Mouse (Mus musculus) kidney, postnatal 0 days (tissue): ENCODE data around the gene Iqcf3. TPM values are rescaled to one million over a fixed set of nuclear protein-coding genes. Genes with fewer than 3 reads are reported as not detected.

ENCODE experiments used
- ATAC-seq: fragments of 200-750 bp; cut with Nextera tagmentation; replicated peaks from 2 replicates; pipeline ENCODE4 v1.8.0; 2017; ENCODE audit warnings: low read depth, moderate number of reproducible peaks, moderate TSS enrichment, moderate library complexity; ENCODE audit not compliant: low FRiP score
- DNase-seq: peaks from one replicate; pipeline ENCODE4 v3.0.0-alpha.2; 2016; ENCODE audit warnings: low spot score
- H3K27ac ChIP-seq: fragments of 300-500 bp; sonication (generic); 2 replicates; pipeline ENCODE4 v1.5.1; 2014; ENCODE audit warnings: mild to moderate bottlenecking
- H3K27me3 ChIP-seq: fragments of 300-500 bp; sonication (generic); 2 replicates; pipeline ENCODE4 v1.6.1; 2014; ENCODE audit warnings: low read length, mixed read lengths; ENCODE audit not compliant: insufficient read depth
- H3K36me3 ChIP-seq: fragments of 300-500 bp; sonication (generic); 2 replicates; pipeline ENCODE4 v1.6.1; 2014; ENCODE audit warnings: low read length, mixed read lengths; ENCODE audit not compliant: insufficient read depth
- H3K4me1 ChIP-seq: fragments of 300-500 bp; sonication (generic); replicated peaks from 2 replicates; pipeline ENCODE4 v1.6.1; 2014; ENCODE audit warnings: antibody characterized with exemption, low read length, mixed read lengths; ENCODE audit not compliant: insufficient read depth
- H3K4me2 ChIP-seq: fragments of 300-500 bp; sonication (generic); 2 replicates; pipeline ENCODE4 v1.6.1; 2014; ENCODE audit warnings: mild to moderate bottlenecking, low read length, moderate library complexity, mixed read lengths
- H3K4me3 ChIP-seq: fragments of 300-500 bp; sonication (generic); replicated peaks from 2 replicates; pipeline ENCODE4 v1.5.1; 2014; ENCODE audit warnings: low read depth, low read length
- H3K9ac ChIP-seq: fragments of 300-500 bp; sonication (generic); 2 replicates; pipeline ENCODE4 v1.6.1; 2014; ENCODE audit warnings: low read depth, low read length
- H3K9me3 ChIP-seq: fragments of 300-500 bp; sonication (generic); replicated peaks from 2 replicates; pipeline ENCODE4 v1.6.1; 2016; ENCODE audit warnings: low read length, inconsistent platforms, mixed read lengths
- CTCF ChIP-seq: IDR thresholded peaks from 2 replicates; pipeline ENCODE4 v1.5.1; 2016; ENCODE audit warnings: antibody characterized with exemption, low read depth, mild to moderate bottlenecking, moderate library complexity
- WGBS: fragments of 180-500 bp; shearing (Covaris S2); extraction: QIAGEN DNeasy Blood & Tissue Kit; methylation state at CpG from one replicate; pipeline ENCODE4 v1.1.7; 2014; 5-methylcytosine and 5-hydroxymethylcytosine counted together
- polyA plus RNA-seq: library from polyadenylated mRNA; unstranded; fragments of >200 nt; fragmentation: Nextera tagmentation; extraction: Ambion mirVana; gene quantifications from 2 replicates; pipeline ENCODE4 v1.2.1, GENCODE M21; 2015

The Iqcf3 gene
- polyA plus RNA-seq, 1 experiment from 2014 or later: not detected

DNA sequence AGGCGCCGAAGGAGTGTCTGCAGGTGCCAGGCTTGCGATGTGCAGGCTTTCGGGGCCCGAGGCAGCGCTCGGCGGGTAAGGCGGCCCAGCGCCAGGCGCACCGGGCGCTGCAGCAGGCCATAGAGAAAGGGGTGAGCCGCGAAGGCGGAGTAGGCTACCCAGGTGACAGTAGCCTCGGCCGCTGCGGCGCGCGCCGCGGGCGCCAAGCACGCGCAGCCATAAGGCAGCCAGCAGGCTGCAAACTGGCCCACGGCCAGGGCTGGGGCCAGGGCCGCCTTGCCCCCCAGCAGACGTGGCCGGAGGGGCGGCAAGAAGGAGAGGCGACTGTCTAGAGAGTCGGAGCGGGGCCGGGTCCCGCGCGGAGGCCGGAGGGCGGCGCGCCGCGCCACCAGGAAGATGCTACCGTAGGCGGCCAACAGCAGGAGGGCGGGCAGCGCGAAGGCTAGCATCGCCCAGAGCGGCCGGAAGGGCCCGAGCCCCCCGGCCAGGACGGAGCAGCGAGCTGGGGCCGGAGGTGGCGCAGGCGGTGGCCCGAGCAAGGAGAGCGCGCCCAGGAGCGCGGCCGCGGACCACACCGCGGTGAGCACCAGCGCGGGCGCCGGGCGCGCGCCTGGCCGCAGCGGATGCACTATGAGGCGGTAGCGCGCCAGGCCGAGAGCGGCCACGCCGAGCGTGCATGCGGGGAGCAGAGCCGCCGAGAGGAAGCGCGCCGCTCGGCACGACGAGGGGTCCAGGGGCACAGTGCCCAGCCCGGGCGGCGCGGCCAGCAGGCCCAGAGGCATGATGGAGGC is 96.5 kb downstream of the Iqcf3 start:
- Histone ChIP-seq H3K27me3 (no peaks in the 10 kb centered on the region), H3K27ac (0 out of 2 replicates have a peak overlapping the region, but pooled peaks have one; percentile 6), H3K9ac (peak overlapping the region; percentile 65), H3K4me1 (peaks cover 12% of the 10 kb centered on the region; the same call in 1 of the 2 replicates), H3K4me3 (peak overlapping the region; percentile 52), H3K36me3 (peaks cover 13% of the 10 kb centered on the region), H3K9me3 (no peaks in the 10 kb centered on the region), H3K4me2 (peak overlapping the region; percentile 98)
- TF ChIP-seq CTCF: no peak
- peak; percentile 73 for DNase-seq
- 2% methylated on average over 97 of the region's 99 CpGs for WGBS
- ATAC-seq: peak; percentile 74

DNA sequence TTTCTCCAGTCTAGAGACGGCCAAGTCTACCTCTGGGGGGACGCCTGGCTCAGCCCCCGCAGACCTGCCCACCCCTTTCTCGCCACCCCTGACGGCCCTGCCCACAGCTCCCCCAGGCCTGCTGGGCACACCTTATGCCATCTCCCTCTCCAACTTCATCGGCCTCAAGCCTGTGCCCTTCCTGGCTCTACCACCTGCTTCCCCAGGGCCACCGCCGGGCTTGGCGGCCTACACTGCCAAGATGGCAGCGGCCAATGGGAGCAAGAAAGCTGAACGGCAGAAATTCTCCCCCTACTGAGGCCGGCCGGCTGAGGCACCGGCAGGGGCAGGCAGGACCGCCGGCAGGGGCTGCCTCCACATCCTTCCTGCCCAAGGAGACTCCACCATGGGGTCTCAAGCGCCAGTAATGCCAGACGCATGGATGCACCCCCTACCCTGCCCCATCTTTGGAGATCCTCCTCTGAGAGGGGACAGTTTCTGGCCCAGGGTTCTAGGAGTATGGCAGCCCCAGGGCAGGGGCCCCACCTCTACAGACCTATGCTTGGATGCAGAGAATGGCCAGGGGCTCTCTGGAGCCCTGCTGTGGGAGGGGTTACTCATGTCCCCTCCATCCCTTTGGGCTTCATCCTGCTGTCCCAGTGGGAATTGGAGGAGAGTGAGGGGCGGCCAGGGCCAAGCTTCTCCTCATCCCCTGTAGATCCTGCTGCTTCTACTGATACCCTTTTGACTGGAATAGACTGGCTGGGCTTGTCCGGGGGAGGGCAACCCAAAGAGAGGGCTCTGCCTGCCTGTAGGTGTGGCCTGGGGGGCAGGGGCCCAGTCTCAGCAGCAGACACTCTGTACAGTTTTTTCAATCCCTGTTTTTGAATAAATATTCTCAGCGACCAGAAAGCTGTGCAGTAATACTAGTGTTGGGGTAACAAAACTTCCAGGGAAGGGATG is 98.0 kb downstream of the Iqcf3 start:
- no peak overlapping the region for H3K4me2 ChIP-seq
- TF ChIP-seq CTCF: no peak
- H3K27ac ChIP-seq: no peak overlapping the region
- H3K9me3 ChIP-seq: no peaks in the 10 kb centered on the region
- peaks cover 13% of the 10 kb centered on the region for H3K36me3 ChIP-seq
- H3K4me3 ChIP-seq: no peak overlapping the region
- DNase-seq: no peak
- WGBS: 82% methylated on average over 21 of the region's 21 CpGs
- no peak for ATAC-seq
- no peaks in the 10 kb centered on the region for H3K27me3 ChIP-seq
- H3K9ac ChIP-seq: no peak overlapping the region
- peaks cover 13% of the 10 kb centered on the region; the same call in 1 of the 2 replicates for H3K4me1 ChIP-seq

DNA sequence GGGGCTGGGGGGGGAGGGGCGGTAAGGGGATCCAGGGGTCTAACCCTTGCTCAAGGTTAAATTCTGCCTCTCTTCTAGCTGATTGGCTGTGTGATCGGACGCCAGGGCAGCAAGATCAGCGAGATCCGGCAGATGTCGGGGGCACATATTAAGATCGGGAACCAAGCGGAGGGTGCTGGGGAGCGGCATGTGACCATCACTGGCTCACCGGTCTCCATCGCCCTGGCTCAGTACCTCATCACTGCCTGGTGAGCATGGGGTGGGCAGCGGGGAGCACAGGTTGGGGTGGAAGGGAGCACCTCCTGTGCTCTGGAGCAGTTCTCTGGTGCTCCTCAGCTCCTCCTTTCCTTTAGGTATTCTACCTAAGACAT is 99.0 kb downstream of the Iqcf3 start:
- TF ChIP-seq CTCF: no peak
- no peak for DNase-seq
- Histone ChIP-seq H3K36me3 (peaks cover 13% of the 10 kb centered on the region), H3K9ac (no peak overlapping the region), H3K27ac (no peak overlapping the region), H3K4me2 (no peak overlapping the region), H3K9me3 (no peaks in the 10 kb centered on the region), H3K4me1 (peaks cover 14% of the 10 kb centered on the region; the same call in 1 of the 2 replicates), H3K27me3 (no peaks in the 10 kb centered on the region), H3K4me3 (no peak overlapping the region)
- WGBS: 89% methylated on average over 12 of the region's 12 CpGs
- ATAC-seq: no peak

DNA sequence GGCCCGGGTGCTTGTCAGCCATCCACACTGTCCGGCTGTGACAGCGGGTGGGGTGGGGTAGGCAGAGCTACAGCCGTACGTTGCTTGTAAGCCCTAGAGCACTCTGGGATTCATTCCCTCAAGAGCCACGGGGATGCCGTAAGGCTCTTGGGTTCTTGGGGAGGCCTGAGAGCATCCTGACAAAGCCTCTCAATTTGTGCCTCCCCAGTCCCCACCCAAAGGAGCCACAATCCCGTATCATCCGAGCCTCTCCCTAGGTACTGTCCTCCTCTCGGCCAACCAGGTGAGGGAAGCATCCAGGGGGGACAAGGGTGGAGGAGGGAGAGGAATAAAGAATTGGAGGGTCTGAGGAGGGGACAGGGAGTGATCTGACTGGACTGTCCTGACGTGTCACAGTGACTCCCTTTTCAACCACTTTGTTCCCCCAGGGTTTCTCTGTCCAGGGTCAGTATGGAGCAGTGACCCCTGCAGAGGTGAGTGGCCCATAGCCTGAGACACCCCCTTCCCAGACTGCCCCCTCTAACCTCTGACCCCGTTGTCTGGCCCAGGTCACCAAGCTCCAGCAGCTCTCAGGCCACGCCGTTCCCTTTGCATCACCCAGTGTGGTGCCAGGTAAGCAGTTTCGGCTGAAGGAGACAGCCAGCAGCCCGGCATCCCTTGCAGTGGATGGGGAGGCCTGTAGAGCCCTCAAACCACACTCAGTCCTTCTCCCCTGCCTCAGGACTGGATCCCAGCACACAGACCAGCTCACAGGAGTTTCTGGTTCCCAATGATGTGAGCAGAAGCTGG is 99.6 kb downstream of the Iqcf3 start:
- WGBS: 82% methylated on average over 16 of the region's 16 CpGs

DNA sequence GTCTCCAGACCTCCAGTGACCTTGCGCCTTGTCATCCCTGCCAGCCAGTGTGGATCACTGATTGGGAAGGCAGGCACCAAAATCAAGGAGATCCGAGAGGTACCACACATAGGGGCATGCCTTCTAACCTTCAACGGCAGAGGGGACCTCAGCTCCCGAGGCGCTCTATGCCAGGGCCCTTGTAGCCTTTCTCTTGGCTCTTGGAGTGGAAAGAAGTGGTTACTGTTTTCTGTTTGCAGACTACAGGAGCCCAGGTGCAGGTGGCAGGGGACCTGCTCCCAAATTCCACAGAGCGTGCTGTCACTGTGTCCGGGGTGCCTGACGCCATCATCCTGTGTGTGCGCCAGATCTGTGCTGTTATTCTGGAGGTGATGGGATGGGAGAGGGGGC is 100.4 kb downstream of the Iqcf3 start:
- TF ChIP-seq CTCF: no peak
- ATAC-seq (no peak), DNase-seq (no peak)
- Histone ChIP-seq H3K9me3 (no peaks in the 10 kb centered on the region), H3K27me3 (no peaks in the 10 kb centered on the region), H3K4me2 (no peak overlapping the region), H3K9ac (no peak overlapping the region), H3K4me3 (no peak overlapping the region), H3K27ac (no peak overlapping the region), H3K4me1 (peaks cover 27% of the 10 kb centered on the region), H3K36me3 (peaks cover 13% of the 10 kb centered on the region)
- 66% methylated on average over 9 of the region's 9 CpGs for WGBS

More for the DNA sequence above, 99.6 kb downstream of the Iqcf3 start:
- Histone ChIP-seq H3K36me3 (peaks cover 13% of the 10 kb centered on the region), H3K9me3 (no peaks in the 10 kb centered on the region), H3K4me2 (no peak overlapping the region), H3K9ac (no peak overlapping the region), H3K4me3 (no peak overlapping the region), H3K27ac (no peak overlapping the region), H3K4me1 (peaks cover 19% of the 10 kb centered on the region), H3K27me3 (no peaks in the 10 kb centered on the region)
- DNase-seq: no peak
- ATAC-seq: no peak
- no peak for TF ChIP-seq CTCF
